Mouse (Mus musculus): Measurements from ENCODE around the gene Dst. TPM values are rescaled to one million over a fixed set of nuclear protein-coding genes. Genes with fewer than 3 reads are reported as not detected.

The Dst gene
- polyA plus RNA-seq, 1 experiment from 2014 or later = 24.9 TPM

DNA sequence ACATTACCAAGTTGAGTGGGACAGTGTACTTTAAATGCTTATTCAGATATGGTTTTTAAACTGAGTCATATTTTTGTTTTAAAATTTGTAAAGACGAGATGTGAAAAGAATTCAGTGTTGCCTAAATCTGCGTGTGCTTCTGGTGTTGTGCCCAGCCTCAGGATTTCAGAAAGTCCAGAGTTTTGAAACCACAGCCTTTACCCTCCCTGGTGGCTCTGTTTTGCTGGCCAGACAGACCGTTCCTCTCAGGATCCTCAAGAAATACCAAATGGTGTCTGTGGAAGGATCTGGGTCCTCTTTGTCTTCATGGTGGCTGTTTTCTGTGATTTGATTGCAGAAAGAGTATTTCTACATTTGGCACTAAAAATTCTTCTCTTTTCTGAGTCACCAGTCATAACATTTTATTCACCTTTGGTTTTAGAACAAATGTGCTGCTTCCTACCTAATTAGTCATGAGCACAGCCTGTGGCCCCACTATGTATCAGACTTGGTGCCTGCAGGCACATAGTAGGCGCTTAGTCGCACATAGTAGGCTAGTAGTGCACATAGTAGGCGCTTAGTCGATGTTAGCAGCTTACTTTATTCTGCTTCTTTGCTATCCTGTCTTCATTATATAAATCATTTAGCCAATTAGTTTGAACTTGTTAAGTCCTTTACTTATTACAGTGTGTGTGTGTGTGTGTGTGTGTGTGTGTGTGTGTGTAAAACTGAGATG is 136.0 kb downstream of the Dst start:
- no peak overlapping the region for H3K4me2 ChIP-seq (ENCODE audit: low read length)
- 95% methylated on average over 7 of the region's 7 CpGs for whole genome bisulfite sequencing
- no peaks in the 10 kb centered on the region for H3K9me3 ChIP-seq (replicated peaks; ENCODE audit: control insufficient read depth, low read length)
- no peak for DNase-seq (ENCODE audit: low spot score)
- H3K27ac ChIP-seq (ENCODE audit: low read depth, low read length) = no peak overlapping the region
- H3K36me3 ChIP-seq (ENCODE audit: control insufficient read depth, insufficient read depth, low read length) = no peaks in the 10 kb centered on the region
- no peaks in the 10 kb centered on the region for H3K27me3 ChIP-seq (replicated peaks; ENCODE audit: control insufficient read depth, insufficient read depth, low read length)
- H3K4me3 ChIP-seq (ENCODE audit: low read depth, low read length) = no peak overlapping the region
- H3K4me1 ChIP-seq (ENCODE audit: control insufficient read depth, insufficient read depth, low read length) = 0 out of 2 replicates have a peak, but pooled peaks cover 9% of the 10 kb centered on the region
- H3K9ac ChIP-seq (ENCODE audit: low read length) = no peak overlapping the region
- no peak for ATAC-seq

DNA sequence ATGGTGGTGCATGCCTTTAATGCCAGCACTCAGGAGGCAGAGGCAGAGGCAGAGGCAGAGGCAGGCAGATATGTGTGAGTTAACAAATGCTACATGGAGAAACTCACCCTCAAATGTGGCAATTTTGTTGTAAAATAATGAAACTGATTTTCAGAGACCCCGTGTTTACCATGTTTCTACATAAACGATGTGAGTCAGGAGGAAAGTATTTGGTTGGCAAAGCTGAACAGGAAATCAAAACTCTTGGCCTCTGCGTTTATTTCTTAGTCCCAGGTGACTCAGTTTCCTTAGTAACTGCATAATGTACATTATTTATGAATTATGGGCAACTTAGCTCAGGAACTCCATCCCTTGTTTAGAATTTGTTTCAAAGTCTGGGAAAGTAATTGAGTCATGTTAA is 136.7 kb downstream of the Dst start:
- Histone ChIP-seq H3K27me3 (replicated peaks; ENCODE audit: control insufficient read depth, insufficient read depth, low read length) (no peaks in the 10 kb centered on the region), H3K9me3 (replicated peaks; ENCODE audit: control insufficient read depth, low read length) (no peaks in the 10 kb centered on the region), H3K9ac (ENCODE audit: low read length) (no peak overlapping the region), H3K27ac (ENCODE audit: low read depth, low read length) (no peak overlapping the region), H3K4me2 (ENCODE audit: low read length) (no peak overlapping the region), H3K4me1 (ENCODE audit: control insufficient read depth, insufficient read depth, low read length) (0 out of 2 replicates have a peak, but pooled peaks cover 9% of the 10 kb centered on the region), H3K4me3 (ENCODE audit: low read depth, low read length) (no peak overlapping the region), H3K36me3 (ENCODE audit: control insufficient read depth, insufficient read depth, low read length) (no peaks in the 10 kb centered on the region)
- DNase-seq (ENCODE audit: low spot score) (no peak), ATAC-seq (no peak)
- WGBS = 84% methylated on average over 3 of the region's 3 CpGs

DNA sequence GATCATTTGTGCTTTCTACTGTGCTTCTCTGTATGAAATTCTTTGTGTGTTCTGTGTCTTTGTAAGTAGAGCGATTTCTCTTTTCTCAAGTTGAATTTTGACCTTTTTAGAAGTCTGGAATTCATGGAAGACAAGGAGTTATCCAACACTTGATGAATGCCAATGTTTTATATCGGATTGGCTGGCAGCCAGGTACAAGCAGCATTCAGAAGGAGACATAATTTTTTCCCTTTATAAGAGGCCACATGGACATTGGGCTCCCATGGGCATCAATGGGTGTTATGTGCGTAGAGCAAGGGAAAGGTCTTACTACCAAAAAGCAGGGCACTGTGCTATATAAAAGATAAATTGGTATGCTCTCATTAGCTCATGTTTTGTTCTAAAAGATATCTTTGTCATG is 139.3 kb downstream of the Dst start:
- Histone ChIP-seq H3K4me2 (ENCODE audit: low read length) (no peak overlapping the region), H3K27me3 (replicated peaks; ENCODE audit: control insufficient read depth, insufficient read depth, low read length) (no peaks in the 10 kb centered on the region), H3K27ac (ENCODE audit: low read depth, low read length) (no peak overlapping the region), H3K9ac (ENCODE audit: low read length) (no peak overlapping the region), H3K4me3 (ENCODE audit: low read depth, low read length) (no peak overlapping the region), H3K4me1 (ENCODE audit: control insufficient read depth, insufficient read depth, low read length) (0 out of 2 replicates have a peak, but pooled peaks cover 8% of the 10 kb centered on the region), H3K9me3 (replicated peaks; ENCODE audit: control insufficient read depth, low read length) (no peaks in the 10 kb centered on the region), H3K36me3 (ENCODE audit: control insufficient read depth, insufficient read depth, low read length) (no peaks in the 10 kb centered on the region)
- DNase-seq (ENCODE audit: low spot score) (no peak), ATAC-seq (no peak)
- WGBS = 76% methylated on average over 3 of the region's 3 CpGs

DNA sequence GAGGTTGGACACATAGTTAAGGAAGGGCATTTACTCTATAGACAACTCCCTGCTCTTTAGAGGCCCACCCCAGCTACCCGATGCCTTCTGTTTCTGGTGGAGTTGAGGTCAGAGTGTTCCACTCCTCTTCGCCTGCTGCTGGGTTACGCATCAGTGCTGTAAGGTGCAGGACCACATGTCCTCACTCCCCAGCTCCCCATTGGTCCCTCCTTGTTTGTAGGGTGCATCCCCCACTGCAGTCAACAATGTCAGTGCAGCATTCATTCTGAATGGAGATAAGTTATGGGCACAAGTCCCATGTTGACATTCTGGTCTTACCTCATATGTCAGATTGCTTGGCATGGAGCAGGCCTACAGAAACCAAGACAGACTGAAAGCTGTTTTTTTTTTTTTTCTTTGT is 143.2 kb downstream of the Dst start:
- no peaks in the 10 kb centered on the region for H3K27me3 ChIP-seq (replicated peaks; ENCODE audit: control insufficient read depth, insufficient read depth, low read length)
- 0 out of 2 replicates have a peak, but pooled peaks cover 11% of the 10 kb centered on the region for H3K4me1 ChIP-seq (ENCODE audit: control insufficient read depth, insufficient read depth, low read length)
- H3K4me2 ChIP-seq (ENCODE audit: low read length) = no peak overlapping the region
- WGBS = 87% methylated on average over 3 of the region's 3 CpGs
- no peaks in the 10 kb centered on the region for H3K36me3 ChIP-seq (ENCODE audit: control insufficient read depth, insufficient read depth, low read length)
- ATAC-seq (no peak), DNase-seq (ENCODE audit: low spot score) (peak; percentile 29)
- H3K9ac ChIP-seq (ENCODE audit: low read length) = no peak overlapping the region
- no peaks in the 10 kb centered on the region for H3K9me3 ChIP-seq (replicated peaks; ENCODE audit: control insufficient read depth, low read length)
- no peak overlapping the region for H3K4me3 ChIP-seq (ENCODE audit: low read depth, low read length)
- H3K27ac ChIP-seq (ENCODE audit: low read depth, low read length) = no peak overlapping the region

DNA sequence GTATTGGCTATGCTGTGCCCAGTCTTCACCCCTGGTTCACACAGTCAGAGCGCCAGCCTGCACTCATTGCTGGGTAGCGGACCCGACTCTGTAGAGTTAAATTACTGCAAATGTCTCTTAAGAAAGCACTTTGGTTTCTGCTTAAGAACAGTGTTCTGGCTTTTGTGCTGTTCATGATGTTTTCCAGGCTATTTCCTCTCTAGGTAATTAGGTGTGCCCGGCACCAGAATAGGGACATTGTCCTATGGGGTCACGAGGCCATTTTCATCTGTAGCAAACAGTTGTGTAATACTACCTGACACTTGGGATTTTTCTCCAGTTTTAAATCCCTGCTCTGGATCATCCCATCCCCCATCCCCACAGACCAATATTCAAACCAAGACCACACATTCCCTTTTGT is 144.4 kb downstream of the Dst start:
- ATAC-seq (no peak), DNase-seq (ENCODE audit: low spot score) (no peak)
- H3K36me3 ChIP-seq (ENCODE audit: control insufficient read depth, insufficient read depth, low read length) = no peaks in the 10 kb centered on the region
- no peaks in the 10 kb centered on the region for H3K27me3 ChIP-seq (replicated peaks; ENCODE audit: control insufficient read depth, insufficient read depth, low read length)
- WGBS = 37% methylated on average over 5 of the region's 5 CpGs
- H3K4me2 ChIP-seq (ENCODE audit: low read length) = no peak overlapping the region
- H3K9me3 ChIP-seq (replicated peaks; ENCODE audit: control insufficient read depth, low read length) = no peaks in the 10 kb centered on the region
- 0 out of 2 replicates have a peak, but pooled peaks cover 8% of the 10 kb centered on the region for H3K4me1 ChIP-seq (ENCODE audit: control insufficient read depth, insufficient read depth, low read length)
- H3K27ac ChIP-seq (ENCODE audit: low read depth, low read length) = no peak overlapping the region
- H3K9ac ChIP-seq (ENCODE audit: low read length) = no peak overlapping the region
- H3K4me3 ChIP-seq (ENCODE audit: low read depth, low read length) = no peak overlapping the region

DNA sequence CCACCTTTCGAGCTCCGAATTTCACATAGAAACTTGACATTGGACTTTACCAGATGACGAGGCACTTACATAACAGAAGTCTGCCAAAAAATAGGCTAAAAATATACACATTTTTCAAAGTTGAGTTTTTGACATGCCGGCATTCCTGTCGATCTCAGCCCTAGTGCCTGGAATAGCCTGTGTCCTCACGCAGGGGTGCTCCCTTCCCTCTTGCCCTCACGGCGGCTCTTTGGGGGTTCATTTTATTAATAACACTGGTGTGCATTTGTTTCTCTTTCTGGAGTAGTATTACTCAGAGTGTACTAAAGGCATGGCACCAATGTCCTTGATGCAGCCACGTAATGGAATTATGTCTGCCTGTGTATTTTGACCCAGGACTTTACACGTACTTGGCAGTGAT is 146.9 kb downstream of the Dst start:
- Histone ChIP-seq H3K4me3 (ENCODE audit: low read depth, low read length) (no peak overlapping the region), H3K9ac (ENCODE audit: low read length) (no peak overlapping the region), H3K9me3 (replicated peaks; ENCODE audit: control insufficient read depth, low read length) (no peaks in the 10 kb centered on the region), H3K4me2 (ENCODE audit: low read length) (no peak overlapping the region), H3K27me3 (replicated peaks; ENCODE audit: control insufficient read depth, insufficient read depth, low read length) (no peaks in the 10 kb centered on the region), H3K27ac (ENCODE audit: low read depth, low read length) (no peak overlapping the region), H3K36me3 (ENCODE audit: control insufficient read depth, insufficient read depth, low read length) (no peaks in the 10 kb centered on the region), H3K4me1 (ENCODE audit: control insufficient read depth, insufficient read depth, low read length) (0 out of 2 replicates have a peak, but pooled peaks cover 8% of the 10 kb centered on the region)
- 95% methylated on average over 10 of the region's 10 CpGs for WGBS
- ATAC-seq = no peak
- no peak for DNase-seq (ENCODE audit: low spot score)

DNA sequence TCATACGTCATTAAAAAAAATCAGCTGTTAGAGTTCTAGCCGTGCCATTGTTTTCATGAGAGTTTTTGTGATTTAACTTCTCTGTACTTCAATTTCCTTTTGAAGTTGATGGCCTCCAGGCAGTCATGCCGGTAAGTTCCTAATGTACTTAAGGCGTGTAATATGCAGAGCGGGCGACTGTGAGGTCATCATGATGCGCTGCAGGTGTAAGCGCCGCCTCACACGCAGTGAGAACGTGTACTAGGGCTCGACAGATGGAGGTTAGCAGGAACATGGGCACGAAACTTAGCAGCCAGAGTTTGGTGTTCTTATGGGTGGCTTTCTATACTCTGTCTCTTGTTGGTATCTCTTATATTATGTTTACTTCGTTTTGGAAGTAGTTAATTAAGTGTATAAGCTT is 148.6 kb downstream of the Dst start:
- Histone ChIP-seq H3K27ac (ENCODE audit: low read depth, low read length) (no peak overlapping the region), H3K4me3 (ENCODE audit: low read depth, low read length) (no peak overlapping the region), H3K27me3 (replicated peaks; ENCODE audit: control insufficient read depth, insufficient read depth, low read length) (no peaks in the 10 kb centered on the region), H3K4me2 (ENCODE audit: low read length) (no peak overlapping the region), H3K9ac (ENCODE audit: low read length) (no peak overlapping the region), H3K36me3 (ENCODE audit: control insufficient read depth, insufficient read depth, low read length) (no peaks in the 10 kb centered on the region), H3K4me1 (ENCODE audit: control insufficient read depth, insufficient read depth, low read length) (peaks cover 19% of the 10 kb centered on the region), H3K9me3 (replicated peaks; ENCODE audit: control insufficient read depth, low read length) (no peaks in the 10 kb centered on the region)
- WGBS = 88% methylated on average over 14 of the region's 14 CpGs
- DNase-seq (ENCODE audit: low spot score) (no peak), ATAC-seq (no peak)

DNA sequence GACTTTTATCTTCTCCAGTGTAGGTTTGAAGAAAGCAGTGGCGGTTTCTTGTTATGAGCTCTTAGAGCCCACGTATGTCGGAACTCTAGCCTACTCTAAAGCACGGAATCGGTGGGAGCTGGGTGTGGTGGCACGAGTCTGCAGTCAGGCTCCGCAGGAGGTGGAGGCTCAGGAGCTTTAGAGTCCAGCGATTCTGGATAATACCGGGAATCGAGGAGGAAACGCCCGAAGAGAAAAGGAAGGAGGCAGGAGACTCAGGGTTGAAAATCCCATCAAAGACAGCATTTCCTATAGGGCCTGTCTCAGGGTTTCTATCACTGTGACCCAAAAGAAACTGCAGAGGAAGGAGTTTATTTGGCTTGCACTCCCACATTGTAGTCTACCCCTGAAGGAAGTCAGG is 151.2 kb downstream of the Dst start:
- Histone ChIP-seq H3K27me3 (replicated peaks; ENCODE audit: control insufficient read depth, insufficient read depth, low read length) (no peaks in the 10 kb centered on the region), H3K36me3 (ENCODE audit: control insufficient read depth, insufficient read depth, low read length) (no peaks in the 10 kb centered on the region), H3K27ac (ENCODE audit: low read depth, low read length) (no peak overlapping the region), H3K9me3 (replicated peaks; ENCODE audit: control insufficient read depth, low read length) (no peaks in the 10 kb centered on the region), H3K4me2 (ENCODE audit: low read length) (no peak overlapping the region), H3K4me3 (ENCODE audit: low read depth, low read length) (no peak overlapping the region), H3K4me1 (ENCODE audit: control insufficient read depth, insufficient read depth, low read length) (peaks cover 11% of the 10 kb centered on the region), H3K9ac (ENCODE audit: low read length) (no peak overlapping the region)
- 84% methylated on average over 12 of the region's 12 CpGs for WGBS
- ATAC-seq = no peak
- no peak for DNase-seq (ENCODE audit: low spot score)

DNA sequence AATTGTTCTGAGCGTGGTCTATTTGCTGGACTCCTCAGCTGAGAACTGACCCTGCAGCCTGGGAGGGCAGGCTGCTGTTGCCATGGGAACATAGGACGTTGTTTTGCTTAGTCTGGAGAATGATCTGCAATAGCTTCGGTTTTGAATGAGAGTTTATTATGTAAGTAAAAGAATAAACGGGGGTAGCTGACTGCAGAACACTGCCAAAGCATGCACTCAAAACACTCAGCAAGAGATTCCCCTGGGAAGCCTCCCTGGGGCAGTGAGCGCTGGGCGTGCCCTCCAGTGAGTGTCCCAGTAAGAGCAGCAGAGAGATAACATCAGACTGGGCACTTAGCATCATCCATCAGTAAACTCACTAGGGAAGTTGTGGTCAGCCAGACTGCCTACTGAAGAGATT is 152.4 kb downstream of the Dst start:
- no peak overlapping the region for H3K27ac ChIP-seq (ENCODE audit: low read depth, low read length)
- 10% methylated on average over 6 of the region's 6 CpGs for WGBS

More for the DNA sequence above, 152.4 kb downstream of the Dst start:
- no peaks in the 10 kb centered on the region for H3K27me3 ChIP-seq (replicated peaks; ENCODE audit: control insufficient read depth, insufficient read depth, low read length)
- H3K36me3 ChIP-seq (ENCODE audit: control insufficient read depth, insufficient read depth, low read length) = no peaks in the 10 kb centered on the region
- peak; percentile 33; the same call in 1 of the 2 replicates for ATAC-seq
- no peak overlapping the region for H3K9ac ChIP-seq (ENCODE audit: low read length)
- no peaks in the 10 kb centered on the region for H3K9me3 ChIP-seq (replicated peaks; ENCODE audit: control insufficient read depth, low read length)
- peak; percentile 58 for DNase-seq (ENCODE audit: low spot score)
- peak overlapping the region; percentile 25; the same call in 1 of the 2 replicates for H3K4me2 ChIP-seq (ENCODE audit: low read length)
- no peak overlapping the region for H3K4me3 ChIP-seq (ENCODE audit: low read depth, low read length)
- H3K4me1 ChIP-seq (ENCODE audit: control insufficient read depth, insufficient read depth, low read length) = peaks cover 11% of the 10 kb centered on the region

Measured in forebrain, embryonic 14.5 days (tissue).